Mouse (Mus musculus) cerebellum, adult 8-10 months (tissue): Measurements from ENCODE around the gene Cc2d2b.

Source experiments
- DNase-seq: peaks from one replicate; pipeline ENCODE4 v3.0.0; 2022

The Cc2d2b gene

GRCm38 (mm10) chr19:40762023-40762759 lies 13.6 kb downstream of the Cc2d2b start:
- DNase-seq, result no peak

- no peak for DNase-seq
Measured at GRCm38 (mm10) chr19:40767189-40767588, 18.6 kb downstream of the Cc2d2b start.

- no peak for DNase-seq
Measured at GRCm38 (mm10) chr19:40769341-40769770, 20.8 kb downstream of the Cc2d2b start.

GRCm38 (mm10) chr19:40788004-40788714 lies 39.6 kb downstream of the Cc2d2b start:
- DNase-seq, result no peak

GRCm38 (mm10) chr19:40788715-40789084 lies 40.1 kb downstream of the Cc2d2b start:
- no peak for DNase-seq

GRCm38 (mm10) chr19:40805176-40805737 lies 56.7 kb downstream of the Cc2d2b start:
- no peak for DNase-seq

- no peak for DNase-seq
Measured at GRCm38 (mm10) chr19:40809858-40810257, 61.3 kb downstream of the Cc2d2b start.

- DNase-seq, result no peak
Measured at GRCm38 (mm10) chr19:40811840-40812239, 63.3 kb downstream of the Cc2d2b start.

- no peak for DNase-seq
Measured at GRCm38 (mm10) chr19:40812778-40813177, 64.2 kb downstream of the Cc2d2b start.

GRCm38 (mm10) chr19:40813385-40813784 lies 64.8 kb downstream of the Cc2d2b start:
- no peak for DNase-seq

- no peak for DNase-seq
Measured at GRCm38 (mm10) chr19:40815645-40816183, 67.2 kb downstream of the Cc2d2b start.

GRCm38 (mm10) chr19:40817901-40818532 lies 69.5 kb downstream of the Cc2d2b start:
- no peak for DNase-seq

GRCm38 (mm10) chr19:40818764-40819163 lies 70.2 kb downstream of the Cc2d2b start:
- DNase-seq, result no peak

GRCm38 (mm10) chr19:40821306-40821825 lies 72.8 kb downstream of the Cc2d2b start:
- DNase-seq, result no peak

- DNase-seq, result no peak
Measured at GRCm38 (mm10) chr19:40825636-40826035, 77.1 kb downstream of the Cc2d2b start.

- no peak for DNase-seq
Measured at GRCm38 (mm10) chr19:40826735-40827134, 78.2 kb downstream of the Cc2d2b start.

GRCm38 (mm10) chr19:40830198-40830597 lies 81.6 kb downstream of the Cc2d2b start:
- DNase-seq, result no peak

- peak; percentile 93 for DNase-seq
Measured at GRCm38 (mm10) chr19:40830703-40831415, 82.3 kb downstream of the Cc2d2b start, which contains the start of gene Ccnj. Gene Ccnj (plus strand): TSS chr19:40831279.

GRCm38 (mm10) chr19:40831416-40832201 lies 83.1 kb downstream of the Cc2d2b start:
- peak; percentile 23 for DNase-seq

- no peak for DNase-seq
Measured at GRCm38 (mm10) chr19:40832361-40832760, 83.8 kb downstream of the Cc2d2b start.

GRCm38 (mm10) chr19:40834436-40834835 lies 85.9 kb downstream of the Cc2d2b start:
- no peak for DNase-seq
